Mouse (Mus musculus) testis, postnatal 10 days (tissue): ENCODE results near the gene Usp3.

Experiments
- DNase-seq: peaks from one replicate; pipeline ENCODE4 v3.0.0; 2021; ENCODE audit warnings: low spot score

The Usp3 gene

DNA sequence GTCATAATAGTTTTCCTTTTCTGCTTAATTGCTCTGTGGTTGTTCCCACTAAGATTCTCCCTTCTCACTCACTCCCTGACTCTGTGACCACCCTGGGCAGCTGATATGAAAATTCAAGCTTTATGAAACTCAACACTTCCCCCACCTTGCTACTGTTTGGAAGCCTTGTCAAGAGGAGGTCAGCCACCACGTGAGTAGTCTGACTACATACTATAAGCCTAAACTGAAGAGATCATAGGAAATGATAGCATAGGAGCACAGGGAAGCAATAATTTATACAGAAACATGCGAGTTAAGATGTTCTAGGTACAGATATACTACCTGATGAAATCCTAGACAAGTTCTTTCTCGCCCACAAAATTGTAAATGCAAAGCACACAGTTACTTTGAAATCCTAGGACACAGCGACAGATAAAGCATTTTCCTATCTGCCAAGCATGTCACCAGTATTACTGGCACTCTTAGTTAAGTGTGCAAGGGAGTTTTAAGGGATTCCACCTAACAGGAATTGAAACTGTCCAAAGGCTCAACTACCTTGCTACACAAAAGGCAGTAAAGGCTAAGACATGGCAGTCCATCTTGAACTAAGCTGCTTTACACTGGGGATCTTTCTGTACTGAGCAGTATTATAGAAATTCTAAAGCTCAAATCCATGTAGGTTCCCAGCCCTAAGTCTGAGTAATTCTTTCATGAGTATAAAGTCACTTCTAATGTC is 20.8 kb downstream of the Usp3 start:
- DNase-seq, result no peak

DNA sequence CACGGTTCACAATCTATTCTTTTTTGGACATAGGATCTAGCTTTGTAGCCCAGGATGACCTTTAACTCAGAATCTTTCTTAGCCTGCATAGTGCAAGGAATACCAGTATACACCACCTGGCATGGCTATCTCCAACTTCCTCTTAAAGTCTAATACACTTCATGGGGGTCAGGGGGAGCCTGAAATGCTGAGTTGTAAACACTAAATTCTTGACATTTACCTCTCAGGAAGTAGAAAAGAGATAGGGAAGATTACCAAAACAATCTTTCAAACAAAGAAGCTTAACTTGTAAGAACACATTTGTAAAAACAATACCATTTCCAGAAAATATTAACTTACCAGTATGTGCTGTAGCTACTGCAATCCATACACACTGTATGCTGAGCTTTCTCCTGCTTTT is 30.7 kb downstream of the Usp3 start:
- no peak for DNase-seq

DNA sequence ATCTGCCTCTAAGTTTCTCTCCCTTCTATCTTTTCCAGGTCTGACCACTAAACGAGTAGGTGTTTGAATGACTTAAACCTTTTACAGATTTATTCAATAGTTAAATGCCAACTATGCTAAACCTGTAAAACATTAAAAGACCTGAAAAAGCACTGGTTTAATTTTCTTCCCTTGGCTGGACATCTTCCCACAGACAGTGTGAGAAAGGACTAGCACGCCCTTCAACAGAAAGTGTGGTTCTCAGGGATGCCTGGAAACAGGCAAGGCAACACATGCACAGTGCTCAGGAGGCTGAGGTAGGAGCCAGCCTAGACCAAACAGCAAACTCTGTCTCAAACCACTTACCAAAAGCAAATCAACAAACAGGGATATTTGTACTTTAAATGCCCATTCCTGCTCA is 31.4 kb downstream of the Usp3 start:
- DNase-seq, result no peak

DNA sequence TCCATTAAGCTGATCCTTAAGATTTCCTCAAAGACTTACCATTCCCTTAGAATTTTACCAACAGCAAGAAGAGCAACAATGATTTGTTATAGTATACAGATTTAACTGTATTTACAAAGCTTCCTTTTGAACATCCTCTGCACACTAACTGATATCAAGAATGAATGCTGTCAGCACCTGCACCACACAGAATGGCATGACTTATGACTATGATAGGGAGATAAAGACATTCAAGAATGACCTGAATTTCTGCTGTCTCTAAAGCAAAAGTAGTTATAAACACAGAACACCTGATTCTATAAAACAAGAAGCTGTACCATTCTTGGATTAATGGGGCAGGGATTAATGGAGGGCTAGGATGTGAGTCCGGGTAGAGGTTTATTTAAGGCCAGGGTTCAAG is 32.2 kb downstream of the Usp3 start:
- DNase-seq, result no peak

DNA sequence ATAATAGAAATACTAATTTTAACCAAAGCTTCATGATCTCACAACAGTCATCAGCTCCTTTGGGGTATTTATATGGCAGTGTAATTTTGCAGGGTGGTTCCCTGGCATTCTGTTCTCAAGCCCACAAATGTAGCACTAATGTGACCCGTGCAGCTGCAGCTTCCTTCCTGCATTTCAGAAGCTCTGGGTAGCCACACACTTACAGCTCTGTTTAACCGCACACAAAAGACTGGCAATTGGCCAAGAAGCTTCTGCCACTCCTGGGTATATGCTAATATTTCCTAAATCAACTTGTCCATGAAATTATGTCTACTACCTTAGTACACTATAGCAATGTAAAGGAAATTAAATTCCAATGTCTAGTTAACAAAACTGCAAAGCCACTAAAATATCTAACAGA is 32.6 kb downstream of the Usp3 start:
- DNase-seq, result no peak

DNA sequence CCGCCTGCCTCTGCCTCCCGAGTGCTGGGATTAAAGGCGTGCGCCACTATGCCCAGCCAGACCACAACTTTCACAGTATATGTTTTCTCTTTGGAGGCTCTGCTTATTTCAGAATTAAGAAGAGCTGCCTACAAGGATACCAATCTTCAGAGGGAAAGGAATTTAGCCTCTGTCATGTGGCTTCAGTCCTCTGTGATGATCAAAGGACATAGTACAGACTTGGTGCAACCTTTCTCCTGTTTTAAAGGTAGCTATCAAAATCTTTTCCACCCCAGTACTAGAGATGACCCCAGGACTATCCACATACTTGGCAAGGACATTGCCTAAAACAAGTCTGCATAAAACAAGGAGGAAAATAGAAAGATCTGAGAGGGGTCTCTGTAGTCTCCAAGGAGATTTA is 34.0 kb downstream of the Usp3 start:
- DNase-seq, result no peak

DNA sequence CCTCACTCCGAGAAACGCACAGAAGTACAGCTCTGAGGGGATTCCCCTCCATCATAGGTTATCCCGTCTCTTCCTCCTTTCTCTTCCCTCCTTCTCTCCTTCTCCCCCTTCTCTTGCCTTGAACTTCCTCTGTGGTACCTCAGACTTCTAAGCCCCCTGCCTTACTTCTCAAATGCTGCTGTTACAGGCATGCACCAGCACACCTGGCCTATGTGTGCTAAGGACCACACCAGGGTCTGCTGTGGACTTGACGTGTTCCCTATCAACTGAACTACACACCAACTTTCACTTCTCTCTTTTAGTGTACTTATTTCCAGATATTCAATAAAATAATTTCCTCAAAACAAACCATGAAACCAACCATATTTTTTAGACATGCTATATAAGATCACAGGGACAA is 50.2 kb downstream of the Usp3 start:
- DNase-seq, result no peak

DNA sequence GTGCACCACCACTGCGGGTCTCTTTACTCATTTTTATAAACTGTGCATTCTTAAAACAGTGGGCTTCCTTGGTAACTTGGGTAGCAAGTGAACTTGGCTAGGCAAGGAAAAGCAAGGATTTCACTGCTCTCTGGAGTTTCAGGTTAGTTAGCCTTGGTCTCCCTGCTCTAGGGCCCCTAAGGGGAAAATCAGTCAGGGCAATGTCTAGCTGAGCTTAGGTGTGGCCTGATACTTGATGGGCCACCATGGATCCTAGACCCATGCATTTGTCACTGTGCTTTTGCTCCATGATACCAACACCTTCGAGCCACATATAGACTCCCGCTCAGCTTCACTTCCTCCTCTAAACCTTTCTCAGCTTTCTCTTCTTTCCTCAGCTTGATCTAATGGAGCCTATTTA is 71.3 kb downstream of the Usp3 start:
- no peak for DNase-seq

DNA sequence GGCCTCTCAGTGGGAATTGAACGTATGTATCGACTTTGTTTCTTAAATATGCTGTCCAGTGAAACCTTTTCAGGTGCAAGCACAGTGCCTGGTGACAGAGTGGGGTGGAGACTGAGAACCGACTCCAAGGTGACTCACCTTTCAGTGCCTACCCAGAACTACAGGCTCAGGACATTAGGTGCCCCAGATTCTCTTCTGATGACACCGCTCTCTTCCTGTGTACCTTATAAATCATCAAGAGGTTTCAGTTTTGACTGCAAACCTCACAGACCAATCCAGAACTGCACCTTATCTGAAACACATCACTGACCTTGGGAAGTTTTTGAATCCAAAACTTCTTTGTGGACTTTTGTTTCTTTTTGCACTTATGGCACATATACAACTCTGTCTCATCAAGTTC is 72.6 kb downstream of the Usp3 start:
- no peak for DNase-seq

DNA sequence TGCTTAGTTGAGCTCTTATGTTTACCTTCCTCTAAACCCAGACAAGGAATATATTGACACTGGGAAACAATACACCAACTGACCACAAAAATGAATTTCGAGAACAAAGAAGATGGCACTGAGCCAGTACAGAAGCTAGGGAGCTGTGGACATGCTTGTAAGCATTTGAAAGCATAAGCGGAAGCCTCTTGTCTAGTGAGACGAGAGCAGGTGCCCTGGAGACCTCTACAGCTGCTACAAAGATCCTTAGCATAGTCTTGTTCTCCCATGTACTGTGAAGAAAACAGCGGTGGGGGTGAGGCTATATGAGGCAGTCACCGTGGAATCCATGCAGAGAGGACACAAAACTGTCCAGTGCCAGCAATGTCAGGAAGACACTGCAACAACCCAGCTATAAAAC is 74.0 kb downstream of the Usp3 start:
- DNase-seq, result no peak

DNA sequence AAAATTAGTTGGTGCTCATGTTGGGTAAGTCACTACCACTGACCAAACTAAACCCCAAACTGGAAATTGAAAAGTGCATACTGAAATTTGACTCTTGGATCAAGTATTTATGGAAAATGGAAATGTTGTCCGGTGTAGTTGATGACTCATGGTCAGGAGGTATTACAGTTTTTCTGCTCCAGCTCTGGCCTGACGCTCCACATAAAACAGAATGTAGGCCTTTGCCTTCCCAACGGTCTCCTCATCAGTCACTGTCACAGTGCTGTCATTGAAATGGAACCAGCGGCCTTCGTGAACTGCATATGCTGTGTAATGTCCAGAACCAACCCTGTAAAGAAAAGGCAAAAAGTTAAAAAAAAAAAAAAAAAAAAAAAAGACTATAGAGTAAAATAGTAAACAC is 74.7 kb downstream of the Usp3 start:
- no peak for DNase-seq

DNA sequence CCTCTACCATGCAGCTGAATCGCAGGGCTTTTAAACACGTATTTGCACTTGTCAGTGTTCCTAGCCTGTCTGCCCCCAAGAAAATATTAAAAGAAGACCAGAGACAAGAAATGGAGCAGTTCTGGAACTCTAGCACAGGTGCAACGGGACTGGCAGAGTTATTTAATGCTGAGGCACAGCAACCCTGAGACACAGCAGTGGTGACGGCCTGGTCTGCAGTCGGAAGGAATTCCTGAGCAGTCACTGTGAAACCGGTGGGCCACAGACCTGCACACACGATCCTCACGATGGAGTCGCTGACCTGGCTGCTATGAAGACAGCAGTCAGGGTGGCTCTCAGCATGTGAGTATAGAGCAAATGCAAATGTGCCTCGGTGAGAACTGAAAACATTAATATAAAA is 75.2 kb downstream of the Usp3 start:
- DNase-seq, result no peak

DNA sequence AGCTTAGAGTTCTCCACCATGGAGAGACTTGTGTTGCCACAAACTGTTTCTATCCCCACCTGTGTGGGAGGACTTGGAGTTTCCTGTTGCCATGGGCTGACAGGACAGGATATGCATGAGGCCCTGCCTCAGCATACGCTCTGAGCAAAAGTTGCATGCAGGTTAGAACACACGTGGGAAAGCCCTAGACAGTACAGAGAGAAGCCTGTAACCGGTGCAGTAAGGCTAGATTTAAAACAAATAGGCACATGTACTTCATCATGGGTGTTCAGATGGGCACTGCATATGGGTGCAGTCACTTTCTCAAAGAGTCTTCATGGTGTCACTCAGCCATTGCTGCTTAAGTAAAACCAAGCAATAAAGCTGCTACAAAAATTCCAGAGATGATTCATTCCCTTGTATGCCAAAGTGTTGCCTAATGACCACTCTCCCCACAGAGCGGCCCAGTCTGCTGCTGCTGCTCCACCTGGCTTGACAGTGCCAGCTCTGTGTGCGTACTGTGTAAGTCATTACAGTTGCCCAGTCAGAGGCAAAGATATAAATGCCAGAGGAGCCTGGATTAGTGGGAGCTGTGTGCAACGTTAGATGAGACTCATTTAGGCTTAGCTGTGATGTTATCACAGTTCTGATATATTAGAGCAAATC is 76.5 kb downstream of the Usp3 start:
- DNase-seq, result no peak

DNA sequence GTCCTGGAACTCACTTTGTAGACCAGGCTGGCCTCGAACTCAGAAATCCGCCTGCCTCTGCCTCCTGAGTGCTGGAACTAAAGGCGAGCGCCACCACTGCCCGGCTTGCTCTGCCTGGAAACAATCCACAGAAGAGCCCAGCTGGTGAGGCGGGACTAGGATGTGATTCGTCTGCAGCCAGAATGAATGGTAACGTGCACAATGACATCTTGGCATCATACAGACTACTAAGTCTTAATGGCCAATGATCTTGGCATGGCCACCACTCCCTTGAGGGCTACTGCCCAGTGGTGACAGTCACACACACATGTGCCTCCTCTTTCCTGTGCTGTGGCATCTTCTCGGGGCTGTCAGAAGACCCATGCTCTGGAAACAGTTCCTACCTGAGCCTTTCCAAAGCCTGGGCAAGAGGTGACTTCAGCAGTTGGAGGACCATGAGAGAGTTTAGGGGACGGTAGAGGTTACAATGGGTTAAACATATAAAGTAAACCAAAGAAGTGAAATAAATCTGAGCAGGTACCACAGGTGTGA is 77.2 kb downstream of the Usp3 start:
- DNase-seq, result no peak

DNA sequence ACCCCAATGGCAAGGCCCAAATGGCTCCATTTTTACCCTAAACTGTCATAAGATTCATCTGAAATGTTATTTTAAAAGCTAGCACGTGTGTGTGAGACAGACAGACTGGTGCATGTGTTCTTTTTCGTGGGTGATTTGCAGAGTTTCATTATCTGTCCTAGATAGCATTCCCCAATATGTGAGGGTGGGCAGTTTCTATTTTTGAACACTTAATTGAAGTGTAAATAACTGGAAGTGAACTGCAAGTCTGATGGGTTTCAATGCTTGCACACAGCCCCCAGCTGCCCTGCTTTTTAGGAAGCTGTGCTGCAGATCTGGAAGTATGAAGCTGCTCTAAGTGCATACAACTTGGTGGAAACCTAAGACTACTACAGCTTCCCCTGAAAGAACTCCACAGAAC is 77.8 kb downstream of the Usp3 start:
- DNase-seq, result no peak

DNA sequence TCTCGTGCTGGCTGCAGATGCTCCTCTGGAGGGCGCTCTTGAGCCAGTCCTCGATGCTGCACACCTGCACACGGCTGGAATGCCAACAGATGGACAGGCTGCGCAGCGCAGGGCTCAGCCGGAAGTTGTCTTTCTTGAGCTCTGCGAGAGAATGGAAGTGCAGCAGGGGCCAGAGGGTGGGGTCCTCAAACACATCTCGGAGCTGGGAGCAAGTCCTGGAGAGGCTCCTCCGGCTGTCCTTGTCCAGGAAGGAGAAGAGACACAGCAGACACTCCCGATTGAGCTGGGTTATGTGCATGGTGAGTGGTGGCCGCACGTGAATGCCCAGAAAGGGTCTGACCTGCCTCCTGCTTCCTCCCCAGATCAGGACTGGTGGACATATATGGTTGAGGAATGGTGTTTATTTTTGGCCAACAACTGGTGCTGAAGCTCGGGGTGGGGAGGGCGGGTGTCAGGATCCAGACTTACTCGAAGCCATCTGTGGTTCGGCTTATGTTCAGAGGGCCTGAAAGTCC is 78.6 kb downstream of the Usp3 start, which contains the start of gene Fbxl22:
TSS of gene Fbxl22 (minus strand) at position 338 of the 515 bp plus-strand sequence.
- peak; percentile 80 for DNase-seq

DNA sequence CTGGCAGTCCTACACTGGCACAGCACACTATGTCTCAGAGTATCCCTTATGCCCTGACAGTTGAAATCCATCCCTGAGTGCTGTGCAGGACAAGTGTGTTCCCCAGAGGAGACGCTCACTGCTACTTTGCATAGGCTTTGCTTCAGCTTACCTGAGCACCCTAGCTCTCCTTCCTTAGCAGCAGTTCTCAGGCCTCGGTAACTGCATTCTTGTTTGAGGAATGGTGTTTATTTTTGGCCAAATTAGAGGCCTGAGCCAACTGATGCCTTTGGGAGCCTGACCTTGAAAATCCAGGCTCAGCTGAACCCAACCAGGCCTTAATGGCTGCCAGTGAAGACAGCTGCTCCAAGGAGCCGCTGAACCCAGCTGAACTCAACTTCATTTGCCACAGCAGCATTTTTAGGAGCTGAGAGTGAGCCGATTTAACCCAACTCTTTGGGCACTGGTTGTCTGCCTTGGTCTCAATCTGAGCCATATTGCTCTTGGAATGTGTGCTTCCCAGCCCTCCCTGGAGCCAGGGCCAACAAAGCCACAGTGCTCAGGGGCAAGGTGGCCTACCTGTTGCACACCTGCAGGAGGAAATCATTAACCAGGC is 79.2 kb downstream of the Usp3 start:
- DNase-seq, result no peak

DNA sequence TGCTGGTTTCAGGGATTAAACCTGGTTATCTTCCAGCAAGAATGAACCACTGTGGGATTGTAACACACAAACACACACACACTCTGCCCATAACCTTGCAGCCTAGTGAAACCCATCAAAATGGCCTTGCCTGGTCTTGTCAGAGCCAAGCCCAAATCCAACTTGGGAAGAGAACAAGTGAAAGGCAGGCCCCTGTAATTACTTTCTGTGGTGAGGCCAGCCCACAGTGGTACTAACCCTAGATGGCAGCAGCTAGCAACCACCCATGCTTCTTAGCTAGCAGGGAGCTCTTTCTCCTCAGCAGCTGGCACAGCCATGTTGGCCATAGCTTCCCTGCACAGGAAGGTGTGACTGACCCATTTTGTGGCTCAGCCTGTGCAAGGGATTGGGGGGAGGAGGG is 79.8 kb downstream of the Usp3 start:
- DNase-seq, result no peak

DNA sequence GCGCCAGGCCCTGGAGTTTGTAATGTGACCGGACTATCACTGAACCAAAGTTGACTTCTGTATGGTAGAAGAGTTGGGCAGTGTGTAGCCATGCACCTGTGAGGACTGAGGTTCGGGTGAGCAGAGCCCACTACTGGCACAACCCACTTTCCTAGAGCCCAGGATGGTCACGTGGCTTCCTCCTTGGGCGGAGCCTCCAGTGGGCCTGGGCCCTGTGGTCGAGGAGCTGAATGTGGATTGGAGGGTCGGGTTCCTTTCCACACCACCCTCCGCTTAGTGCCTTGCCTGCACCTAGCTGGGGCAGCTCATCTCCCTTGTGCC is 80.6 kb downstream of the Usp3 start:
- DNase-seq, result peak; percentile 88

DNA sequence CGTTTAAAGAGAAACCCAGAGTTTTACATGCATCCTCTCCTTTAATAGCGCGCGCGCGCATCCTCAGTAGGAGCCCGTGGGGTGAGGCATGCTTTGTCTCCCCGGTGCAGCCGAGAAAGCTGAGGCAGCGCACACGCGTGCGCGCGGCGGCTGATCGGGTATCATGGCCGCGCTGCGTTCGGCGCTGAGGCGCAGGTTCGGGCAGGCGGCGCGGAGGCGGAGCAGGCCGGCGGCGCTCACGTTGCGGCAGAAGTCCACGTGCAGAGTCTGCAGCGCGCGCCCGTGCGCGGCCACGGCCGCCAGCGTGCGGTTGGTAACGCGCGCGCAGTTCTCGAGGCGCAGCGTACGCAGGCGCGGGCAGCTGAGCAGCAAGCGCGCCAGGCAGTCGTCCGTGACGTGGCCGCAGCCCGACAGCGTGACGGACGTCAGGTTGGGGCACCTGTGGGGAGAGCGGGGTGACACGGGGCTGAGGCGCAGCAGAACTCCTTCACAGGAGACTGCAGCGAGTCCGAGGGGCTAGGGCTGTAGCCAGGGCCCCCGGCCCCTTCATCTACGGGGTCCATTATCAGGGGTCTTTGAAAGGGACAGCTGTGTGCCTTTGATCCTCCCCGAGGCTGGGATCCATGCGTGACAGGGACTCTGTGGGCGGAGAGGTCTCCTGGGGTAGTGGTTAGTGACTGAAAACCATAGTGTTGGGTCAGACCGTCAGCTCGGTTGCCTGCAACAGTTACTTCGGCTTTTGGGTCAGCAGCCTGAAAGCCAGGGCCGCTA is 81.2 kb downstream of the Usp3 start:
- DNase-seq, result peak; percentile 95

DNA sequence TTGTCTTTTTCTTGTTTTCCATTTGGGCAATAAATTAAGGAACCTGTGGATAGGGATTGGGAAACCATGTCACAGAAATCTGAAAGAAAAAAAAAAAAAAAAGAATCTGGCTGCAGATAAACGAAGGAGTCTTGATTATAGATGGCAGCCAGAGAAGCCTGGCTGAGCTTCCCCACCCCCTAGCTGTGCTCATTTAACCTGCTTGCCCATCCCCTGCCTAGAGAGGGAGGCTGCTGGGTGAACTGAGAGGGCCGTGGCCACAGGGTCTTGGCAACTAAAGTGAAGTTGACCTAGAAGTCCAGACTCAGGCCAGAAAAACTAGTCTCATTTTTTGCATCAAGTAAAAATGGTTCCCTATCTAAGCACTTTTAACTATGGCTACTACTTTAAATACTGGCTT is 82.0 kb downstream of the Usp3 start:
- no peak for DNase-seq

DNA sequence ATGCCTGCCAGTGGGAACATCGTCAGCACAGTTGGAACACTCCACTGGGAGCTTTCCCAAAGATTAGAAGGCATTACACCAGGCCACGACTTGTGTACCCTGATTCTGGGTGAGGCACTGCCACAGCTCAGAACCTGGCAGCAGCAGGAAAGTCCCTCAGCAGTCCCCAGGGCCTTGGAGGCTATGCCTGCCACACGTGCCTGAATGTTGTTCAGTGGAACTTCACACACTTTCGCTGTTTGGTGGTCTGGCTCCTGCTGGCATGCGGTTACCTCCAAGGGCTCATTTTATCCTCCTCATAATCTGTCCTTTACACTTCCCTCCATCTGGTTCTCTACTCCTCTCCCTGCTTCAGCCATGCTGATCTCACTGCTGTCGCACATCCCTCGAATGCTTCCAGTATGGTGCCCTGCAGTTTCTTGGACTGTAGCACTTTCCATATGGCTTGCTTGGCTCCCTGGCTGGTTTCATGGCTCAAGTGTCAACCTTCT is 82.5 kb downstream of the Usp3 start:
- no peak for DNase-seq
